Mouse (Mus musculus): ENCODE results near the gene Zfp612.

Zfp612 gene

DNA sequence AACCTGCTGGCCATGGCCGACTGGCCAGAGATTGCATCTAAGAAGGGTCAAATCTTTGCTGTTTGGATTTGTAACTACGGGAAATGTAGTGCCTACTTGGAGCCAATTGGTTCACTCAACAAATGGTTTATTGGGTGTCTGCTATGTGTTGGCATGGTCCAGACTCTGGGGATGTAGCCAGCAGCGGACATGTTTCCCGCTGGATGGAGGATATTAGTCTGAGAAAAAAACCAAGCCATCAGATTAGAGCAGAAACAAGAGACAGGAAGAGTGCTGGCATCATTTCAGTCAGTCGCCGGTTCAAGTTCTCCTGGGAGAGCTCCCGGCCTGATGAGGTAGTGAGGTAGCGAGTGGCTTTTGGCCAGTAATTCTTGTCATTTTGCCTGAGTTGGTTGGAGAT, 54.7 kb downstream of the Zfp612 start:
- no peak for DNase-seq (ENCODE audit: low read depth, low spot score)

- DNase-seq (ENCODE audit: low read depth, low spot score) = no peak
Measured at GRCm38 (mm10) chr8:110135515-110135914, 56.0 kb downstream of the Zfp612 start.

DNA sequence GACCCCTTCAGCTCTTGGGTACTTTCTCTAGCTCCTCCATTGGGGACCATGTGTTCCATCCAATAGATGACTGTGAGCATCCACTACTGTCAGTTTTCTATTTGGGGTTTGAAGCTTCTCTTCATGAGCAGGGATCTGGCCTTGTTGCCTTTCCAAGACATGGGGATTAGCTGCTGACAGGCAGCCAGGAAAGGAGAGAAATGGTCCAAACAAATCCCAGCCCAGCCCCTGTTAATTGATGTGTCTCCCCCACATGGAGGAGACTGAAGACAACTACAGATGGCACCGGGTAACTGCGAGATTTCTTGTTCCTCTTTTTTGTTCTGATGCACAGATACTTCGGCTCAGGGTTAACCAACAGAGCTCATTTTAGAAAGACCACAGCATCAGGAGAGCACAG, 60.6 kb downstream of the Zfp612 start:
- no peak for DNase-seq (ENCODE audit: low read depth, low spot score)

DNA sequence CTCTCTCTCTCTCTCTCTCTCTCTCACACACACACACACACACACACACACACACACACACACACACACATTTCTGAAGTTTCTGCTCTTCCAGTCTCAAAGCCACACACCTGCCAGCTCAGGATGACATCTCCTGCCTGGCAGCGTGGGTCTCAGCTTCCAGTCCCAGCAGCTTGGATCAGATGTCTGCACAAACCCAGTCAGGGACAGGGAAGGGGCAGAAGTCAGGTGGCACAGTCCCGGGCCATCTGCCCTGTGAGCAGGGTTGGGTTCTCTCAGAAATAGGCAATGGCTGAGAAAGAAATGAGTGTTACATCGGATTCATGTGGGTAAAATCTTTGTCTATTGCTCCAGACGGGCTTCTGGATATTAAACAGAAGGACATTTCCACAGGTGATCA, 61.2 kb downstream of the Zfp612 start:
- no peak for DNase-seq (ENCODE audit: low read depth, low spot score)
